Mouse (Mus musculus) frontal cortex, postnatal 10 days (tissue): ENCODE measurements around the gene Fam187b.

Experiments used
- DNase-seq, 2 experiments: peaks; one replicate each; pipeline ENCODE4 v3.0.0; 2022; ENCODE audit warnings: low spot score in 2 of 2, mixed read lengths in 1 of 2

Fam187b gene

GRCm38 (mm10) chr7:30958109-30958865, 15.3 kb upstream of the Fam187b start:
- no peak for DNase-seq

DNA sequence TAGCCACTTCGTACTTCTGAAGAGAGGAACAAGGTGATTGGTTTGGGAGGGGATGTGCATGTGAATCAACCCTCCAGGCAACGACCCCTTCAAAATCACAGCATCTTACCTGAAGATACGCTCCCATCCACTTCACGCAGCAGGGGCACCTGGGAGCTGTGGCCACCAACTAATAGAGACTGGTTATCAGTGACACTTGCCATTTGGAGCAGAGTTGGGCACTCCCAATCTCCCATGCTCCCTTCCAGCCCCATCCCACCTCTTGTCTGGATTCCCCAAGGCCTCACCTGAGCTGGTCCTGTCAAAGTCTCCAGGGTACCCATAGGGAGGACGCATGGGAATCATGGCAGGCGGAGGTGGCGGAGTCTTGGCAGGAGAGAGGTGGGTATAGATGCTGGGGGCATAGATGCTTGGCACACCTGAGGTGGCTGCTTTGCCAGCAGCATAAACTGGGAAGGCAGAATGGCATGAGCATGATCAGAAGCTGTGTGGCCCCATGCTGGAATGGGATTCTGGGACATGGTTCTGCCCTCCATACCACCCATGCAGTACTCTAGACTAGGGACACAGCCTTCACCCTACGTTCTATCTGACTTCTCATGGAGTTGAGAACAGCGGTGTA, 14.6 kb upstream of the Fam187b start:
- DNase-seq = no peak

DNA sequence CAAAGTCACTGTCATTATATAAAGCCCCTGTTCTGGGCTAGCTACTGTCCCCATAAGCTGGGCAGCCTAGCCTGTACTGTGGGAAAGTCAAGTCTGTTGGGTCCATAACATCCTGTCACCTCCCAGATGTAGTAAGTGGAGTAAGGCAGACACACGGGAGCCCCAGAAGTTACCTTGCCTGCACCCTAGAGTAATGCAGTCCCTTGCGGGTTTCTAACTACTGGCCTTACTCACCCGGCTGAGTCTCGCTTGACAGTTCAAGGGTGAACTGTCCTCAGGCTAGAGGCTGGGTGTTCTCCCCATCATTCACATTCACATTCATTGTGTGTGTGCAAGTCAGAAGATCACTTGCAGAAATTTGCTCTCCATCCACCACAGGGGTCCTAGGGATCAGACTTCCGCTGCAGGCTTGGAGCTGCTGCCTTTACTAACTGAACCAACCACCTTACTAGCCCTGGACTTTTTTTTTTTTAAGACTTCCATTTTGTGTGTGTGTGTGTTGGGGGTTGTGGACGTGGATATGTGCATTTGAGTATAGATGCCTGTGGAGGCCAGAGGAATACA, 13.7 kb upstream of the Fam187b start:
- DNase-seq = no peak

GRCm38 (mm10) chr7:30962862-30963261, 10.7 kb upstream of the Fam187b start:
- no peak for DNase-seq

DNA sequence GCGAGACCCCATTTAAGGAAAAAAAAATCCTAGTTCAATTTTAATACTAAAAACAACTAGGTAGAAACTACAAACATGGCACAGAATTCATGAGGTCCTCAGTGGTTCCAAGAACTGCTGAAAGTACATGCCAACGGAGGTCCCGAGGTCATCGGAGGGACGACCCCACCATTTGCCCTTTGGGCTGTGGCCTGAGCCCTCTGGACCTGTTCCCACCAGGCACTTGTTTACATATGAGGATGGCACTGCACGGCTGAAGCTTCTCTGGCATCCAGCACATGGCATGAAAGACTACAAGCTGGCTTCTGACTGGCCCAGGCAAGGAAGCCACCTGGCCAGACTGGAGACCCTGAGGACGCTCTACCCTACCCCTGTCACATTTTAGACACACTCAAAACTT, 9.2 kb upstream of the Fam187b start:
- DNase-seq = no peak

GRCm38 (mm10) chr7:30965677-30966076, 7.9 kb upstream of the Fam187b start:
- no peak for DNase-seq

DNA sequence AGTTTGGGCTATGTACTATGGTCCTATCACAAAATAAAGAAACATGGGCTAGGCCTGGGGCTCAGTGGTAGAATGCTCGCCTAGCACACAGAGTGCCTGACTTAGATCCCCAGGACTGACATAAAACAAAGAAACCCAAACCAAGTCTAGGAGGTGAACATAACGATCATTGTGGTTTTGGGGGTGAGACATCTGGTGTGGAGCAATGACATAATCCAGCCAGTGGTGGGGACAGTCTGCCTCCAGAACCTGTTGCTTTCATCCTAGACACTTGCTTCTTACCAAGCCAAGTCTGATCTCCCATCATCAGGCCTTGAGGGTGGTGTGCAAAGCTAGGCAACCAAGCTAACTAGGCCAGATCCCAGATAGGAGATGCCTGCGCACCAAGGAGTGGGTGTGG, 6.9 kb upstream of the Fam187b start:
- no peak for DNase-seq

- no peak for DNase-seq
Observed at GRCm38 (mm10) chr7:30968611-30969010, 5.0 kb upstream of the Fam187b start.

DNA sequence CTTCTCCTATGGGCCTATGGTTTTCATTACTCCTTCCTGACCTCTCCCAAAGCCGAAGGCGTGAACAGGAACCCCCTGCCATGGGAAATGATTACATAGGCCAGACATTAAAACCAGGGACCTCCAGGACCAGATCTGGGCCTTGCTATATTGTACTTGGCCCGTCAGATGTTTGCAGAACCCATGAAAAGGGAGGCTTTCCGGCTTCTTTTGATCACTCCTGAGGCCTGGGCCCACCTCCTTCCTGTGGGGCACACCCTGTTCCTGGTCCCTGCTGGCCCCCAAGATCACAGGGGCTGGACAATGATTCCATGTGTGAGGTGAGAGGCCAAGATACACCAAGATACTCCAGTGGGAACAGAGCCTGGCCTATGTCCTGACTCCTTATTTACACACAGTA, 4.4 kb upstream of the Fam187b start:
- no peak for DNase-seq

- DNase-seq = no peak
Observed at GRCm38 (mm10) chr7:30971901-30972300, 1.7 kb upstream of the Fam187b start.

GRCm38 (mm10) chr7:30972426-30973250, 952 bp upstream of the Fam187b start:
- no peak for DNase-seq

DNA sequence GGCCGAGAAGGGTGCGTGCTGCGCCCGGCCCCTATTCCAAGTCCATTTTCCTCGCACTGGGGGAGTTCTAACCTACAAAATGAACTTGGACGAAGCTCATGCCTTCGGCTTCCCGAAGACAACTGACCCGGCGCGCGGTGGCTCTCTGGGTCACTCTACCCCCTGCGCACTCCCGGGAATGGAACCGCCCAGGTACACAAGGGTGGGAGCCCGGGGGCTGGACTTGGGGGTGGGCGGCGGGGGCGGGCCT, 414 bp upstream of the Fam187b start, which contains the start of gene Lsr:
Gene Lsr, minus strand, starts transcription at position 214 of the 250 bp plus-strand sequence.
- DNase-seq = no peak

DNA sequence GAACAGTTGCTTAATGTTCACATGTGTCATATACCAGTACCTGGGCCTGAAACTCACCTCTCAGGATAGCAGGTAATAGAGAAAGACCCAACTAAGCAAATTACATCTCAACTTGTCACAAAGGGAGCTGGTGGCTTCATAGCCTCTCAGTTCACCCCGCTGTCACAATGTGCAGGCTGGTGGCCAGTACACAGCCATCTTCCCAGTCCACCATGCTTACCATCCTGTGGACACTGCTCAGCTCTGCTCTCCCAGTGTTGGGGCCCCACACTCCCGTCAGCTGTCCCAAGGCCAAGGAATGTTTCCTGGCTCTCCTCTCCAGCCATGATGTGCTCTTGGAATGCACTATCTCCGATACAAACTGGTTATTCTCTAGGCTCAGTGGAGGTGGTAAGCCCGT, 8.1 kb downstream of the Fam187b start:
- no peak for DNase-seq

GRCm38 (mm10) chr7:30985357-30985756, 11.8 kb downstream of the Fam187b start:
- no peak for DNase-seq

- DNase-seq = no peak
Observed at GRCm38 (mm10) chr7:30988519-30989162, 15.1 kb downstream of the Fam187b start.

GRCm38 (mm10) chr7:30992148-30992547, 18.6 kb downstream of the Fam187b start:
- DNase-seq = no peak

- no peak for DNase-seq
Observed at GRCm38 (mm10) chr7:30993986-30994385, 20.4 kb downstream of the Fam187b start.

DNA sequence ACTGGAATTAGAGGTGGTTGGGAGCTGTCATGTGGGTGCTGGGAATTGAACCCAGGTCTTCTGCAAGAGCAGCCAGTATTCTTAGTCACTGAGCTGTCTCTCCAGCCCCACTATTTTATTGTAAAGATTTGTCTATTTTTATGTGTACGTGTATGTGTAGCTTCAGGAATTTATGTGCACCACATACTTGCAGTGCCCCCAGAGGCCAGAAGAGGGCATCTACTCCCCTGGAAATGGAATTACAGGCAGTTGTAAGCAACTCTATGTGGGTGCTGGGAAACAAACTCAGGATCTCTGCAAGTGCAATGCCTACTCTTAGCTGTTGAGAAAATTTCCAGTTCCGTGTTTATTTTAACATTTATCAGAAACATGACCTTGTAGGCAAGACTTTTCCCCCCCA, 22.9 kb downstream of the Fam187b start:
- DNase-seq = no peak

- DNase-seq = peak; percentile 16 to 17
Observed at GRCm38 (mm10) chr7:31000505-31001020, 27.0 kb downstream of the Fam187b start.

DNA sequence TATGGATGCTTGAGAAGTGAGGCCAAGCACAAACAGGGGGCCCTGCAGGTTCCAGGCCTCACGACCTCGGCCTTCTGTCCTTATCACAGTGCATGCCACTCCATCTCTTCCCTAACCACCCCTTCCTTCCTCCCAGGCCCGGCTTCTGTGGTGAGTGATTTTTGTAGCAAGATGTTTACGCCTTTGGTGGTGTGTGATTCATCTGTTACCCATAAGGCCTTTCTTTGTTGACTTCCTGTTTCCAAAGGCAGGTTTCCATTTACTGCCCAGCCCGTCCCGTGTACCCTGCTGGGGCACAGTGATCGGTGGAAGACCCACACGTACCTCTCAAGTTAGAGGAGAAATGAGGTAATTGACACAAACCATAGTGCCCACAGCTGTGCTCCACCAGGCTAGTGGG, 29.1 kb downstream of the Fam187b start:
- no peak for DNase-seq

GRCm38 (mm10) chr7:31007775-31008174, 34.2 kb downstream of the Fam187b start:
- DNase-seq = no peak

DNA sequence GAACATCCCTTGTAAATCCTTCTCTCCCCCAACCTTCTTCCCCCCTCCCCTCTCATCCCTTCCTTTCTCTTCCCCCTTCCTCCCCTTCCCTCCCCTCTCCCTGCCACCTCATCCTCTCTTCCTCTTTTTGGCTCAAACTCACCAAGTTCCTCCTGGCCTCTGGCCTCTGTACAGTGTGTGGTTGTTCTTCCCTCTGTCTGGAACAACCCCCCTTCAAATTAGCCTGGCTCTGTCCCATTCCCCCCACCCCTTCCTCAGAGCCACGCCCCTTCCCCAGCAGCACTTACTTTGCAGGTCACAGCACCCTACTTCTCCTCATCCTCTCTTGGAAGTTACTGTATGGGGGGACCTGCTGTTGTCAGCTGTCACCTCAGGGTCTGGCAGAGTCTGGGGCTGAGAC, 34.6 kb downstream of the Fam187b start:
- DNase-seq = no peak
